Mouse (Mus musculus): ENCODE measurements around the gene Lrwd1. TPM values are rescaled to one million over a fixed set of nuclear protein-coding genes. Genes with fewer than 3 reads are reported as not detected.

Gene Lrwd1
- polyA plus RNA-seq, 1 experiment, result 20.9 TPM

Other genes starting within 250 kb of the Lrwd1 start
- gene Hspb1, start 248.2 kb downstream of the Lrwd1 start, polyA plus RNA-seq (2012; rRNA removed), result 119 and 133 TPM in 2 replicates
- 41.6 and 44.1 TPM in 2 replicates for gene Ywhag, start 201.5 kb downstream of the Lrwd1 start, polyA plus RNA-seq (2012; rRNA removed)
- 4.6 and 4.9 TPM in 2 replicates for gene Ssc4d, start 161.5 kb downstream of the Lrwd1 start, polyA plus RNA-seq (2012; rRNA removed)
- not detected in 2 replicates for gene Zp3, start 156.0 kb downstream of the Lrwd1 start, polyA plus RNA-seq (2012; rRNA removed)
- gene Dtx2, start 141.3 kb downstream of the Lrwd1 start, polyA plus RNA-seq (2012; rRNA removed), result 10.1 and 13.6 TPM in 2 replicates
- 4.0 and 10.9 TPM in 2 replicates for gene Upk3b, start 97.6 kb downstream of the Lrwd1 start, polyA plus RNA-seq (2012; rRNA removed)
- gene Upk3bl, start 81.6 kb downstream of the Lrwd1 start, polyA plus RNA-seq (2012; rRNA removed), result 1.3 and 1.6 TPM in 2 replicates
- gene Rasa4, start 52.2 kb downstream of the Lrwd1 start, polyA plus RNA-seq (2012; rRNA removed), result 30.9 and 33.5 TPM in 2 replicates
- gene Polr2j, start 19.4 kb downstream of the Lrwd1 start, polyA plus RNA-seq (2012; rRNA removed), result 106 and 116 TPM in 2 replicates
- gene Alkbh4, start 72 bp upstream of the Lrwd1 start, polyA plus RNA-seq (2012; rRNA removed), result 19.7 and 21.5 TPM in 2 replicates
- gene Orai2, start 34.6 kb upstream of the Lrwd1 start, polyA plus RNA-seq (2012; rRNA removed), result 25.3 and 37.0 TPM in 2 replicates
- 10.4 and 12.0 TPM in 2 replicates for gene Prkrip1, start 62.9 kb upstream of the Lrwd1 start, polyA plus RNA-seq (2012; rRNA removed)
- 4.1 and 4.2 TPM in 2 replicates for gene Sh2b2, start 110.5 kb upstream of the Lrwd1 start, polyA plus RNA-seq (2012; rRNA removed)